Mouse (Mus musculus): ENCODE measurements around the gene Notch1.

Gene Notch1

DNA sequence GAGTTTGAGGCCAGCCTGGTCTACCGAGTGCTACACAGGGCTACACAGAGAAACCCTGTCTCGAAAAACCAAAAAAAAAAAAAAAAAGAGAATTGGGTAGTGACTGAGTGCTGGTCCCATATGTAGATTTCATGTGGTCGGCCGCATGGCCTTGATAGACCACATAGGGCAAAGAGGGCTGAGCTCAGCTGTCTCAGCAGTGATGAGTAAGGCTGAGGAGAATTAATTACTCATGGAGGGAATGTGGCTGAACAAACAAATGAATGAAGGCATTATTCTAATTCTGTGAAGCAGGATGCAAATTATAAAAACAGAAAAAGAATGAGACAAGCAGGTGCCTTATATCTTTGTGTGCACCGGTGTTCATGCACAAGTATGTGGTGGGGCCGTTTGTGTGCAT, 15.4 kb upstream of the Notch1 start:
- in situ Hi-C loops (cut with MboI, MseI) = no loop called here

DNA sequence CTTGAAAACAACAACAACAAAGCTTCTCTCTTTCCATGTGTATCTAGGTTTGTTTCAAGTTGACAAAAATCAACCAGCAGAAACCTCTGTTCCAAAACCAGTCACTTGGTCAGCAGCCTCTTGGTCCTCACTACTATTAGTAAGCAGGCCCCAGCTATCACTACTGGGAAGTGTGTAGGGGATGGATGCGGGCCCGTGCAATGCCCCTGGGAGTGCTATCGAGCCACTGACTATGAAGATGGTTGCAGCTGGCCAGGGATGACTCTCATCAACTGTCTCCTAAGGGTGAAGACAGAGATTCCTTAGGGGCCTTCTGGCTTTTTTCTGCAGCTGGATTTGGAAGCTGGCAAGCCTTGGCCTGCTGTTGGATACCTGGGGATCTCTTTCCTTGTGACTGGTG, 13.4 kb upstream of the Notch1 start:
- in situ Hi-C loops (cut with MboI, MseI) = no loop called here

DNA sequence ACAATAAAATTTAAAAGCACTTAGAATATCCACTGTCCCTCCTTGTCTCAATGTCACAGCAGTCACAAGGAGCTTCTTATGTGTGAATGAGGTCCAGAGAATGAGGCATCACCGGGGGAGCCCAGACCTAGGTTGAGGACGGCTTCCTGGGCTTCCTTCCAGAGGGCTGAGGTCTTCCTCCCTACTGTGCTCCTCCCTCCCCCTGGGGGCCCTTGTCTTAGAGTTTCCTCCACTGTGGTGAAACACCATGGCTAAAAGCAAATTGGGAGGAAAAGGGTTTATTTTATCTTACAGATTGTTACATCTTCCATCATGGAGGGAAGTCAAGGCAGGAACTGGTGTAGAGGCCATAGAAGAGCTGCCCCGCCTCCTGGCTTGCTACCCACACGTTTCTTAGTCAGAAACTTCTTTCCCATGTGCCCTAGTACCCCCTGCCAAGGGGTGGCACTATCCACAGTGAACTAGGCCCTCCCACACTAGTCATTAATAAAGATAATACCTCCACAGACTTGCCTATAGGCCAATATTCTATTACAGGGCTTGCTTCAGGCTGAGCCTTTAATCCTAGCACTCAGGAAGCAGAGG, 12.8 kb upstream of the Notch1 start:
- in situ Hi-C loops (cut with MboI, MseI) = no loop called here

DNA sequence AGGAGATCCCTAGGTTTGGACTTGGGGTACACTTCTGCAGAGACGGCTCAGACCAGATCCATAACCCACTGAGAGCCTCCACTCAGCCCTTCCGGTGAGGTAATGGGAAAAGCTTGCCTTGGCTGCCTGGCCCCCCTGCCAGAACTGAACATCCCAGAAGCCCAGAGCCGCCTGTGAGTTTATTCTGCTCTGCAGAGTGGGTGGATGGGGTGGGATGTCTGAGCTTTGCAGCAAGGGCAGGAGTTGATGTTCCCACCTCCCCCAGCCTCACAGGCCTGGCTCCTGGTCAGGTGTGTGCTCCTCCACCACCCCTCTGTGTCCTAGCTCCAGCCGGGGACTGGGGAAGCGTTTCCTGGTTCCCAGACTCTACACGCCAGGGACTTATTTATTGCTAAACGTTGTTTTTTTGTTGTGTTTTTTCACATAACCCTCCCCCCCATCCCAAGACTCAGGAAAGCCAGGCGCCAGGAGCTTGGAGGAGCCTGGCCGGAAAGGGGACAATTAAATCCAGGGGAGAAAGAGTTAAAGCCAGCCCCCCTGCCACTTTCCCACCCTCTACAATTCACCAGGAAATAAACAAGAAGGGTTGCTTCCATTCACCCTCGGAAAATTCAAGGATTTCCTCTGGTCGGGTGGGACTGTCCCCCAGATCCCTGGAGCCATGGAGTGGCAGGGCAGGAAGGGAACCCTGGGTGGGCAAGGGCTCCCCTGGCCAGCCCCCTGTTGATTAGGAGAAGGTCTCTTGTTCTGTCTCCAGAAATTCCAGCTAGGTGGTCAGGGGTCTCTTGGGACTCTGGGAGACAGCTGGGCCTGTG, 10.2 kb upstream of the Notch1 start:
- in situ Hi-C loops (cut with MboI, MseI) = no loop called here

DNA sequence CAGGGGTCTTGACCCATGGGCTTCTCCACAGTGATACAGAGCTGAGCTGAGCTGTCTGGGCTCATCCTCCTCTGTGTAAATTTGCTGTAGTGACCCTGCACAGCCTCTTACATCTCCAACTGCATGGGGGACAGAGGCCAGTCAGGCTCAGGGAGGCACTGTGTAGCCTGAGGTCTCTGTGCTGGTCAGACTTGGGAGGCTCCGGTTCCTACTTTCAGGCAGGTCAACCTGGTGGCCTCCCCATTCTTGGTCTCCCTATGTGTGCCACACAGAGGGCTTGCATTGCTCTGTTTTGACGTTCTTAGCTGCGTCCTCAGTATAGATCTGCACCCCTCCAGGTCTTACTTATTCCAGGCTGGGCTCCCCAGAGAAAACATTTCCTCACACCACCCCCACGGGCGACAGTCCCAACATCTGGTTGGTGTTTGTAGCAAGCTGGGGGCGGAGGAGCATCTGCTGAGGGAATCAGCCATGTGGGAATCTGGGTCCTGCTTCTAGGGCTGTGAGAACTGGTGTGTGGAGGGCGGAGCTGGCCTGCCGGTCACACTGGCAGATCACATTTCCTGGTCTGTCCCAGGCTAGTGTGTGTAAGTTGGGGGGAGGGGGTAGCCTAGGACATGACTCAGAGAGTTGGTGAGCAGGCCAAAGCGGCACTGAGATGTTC, 9.0 kb upstream of the Notch1 start:
- in situ Hi-C loops (cut with MboI, MseI) = no loop called here

DNA sequence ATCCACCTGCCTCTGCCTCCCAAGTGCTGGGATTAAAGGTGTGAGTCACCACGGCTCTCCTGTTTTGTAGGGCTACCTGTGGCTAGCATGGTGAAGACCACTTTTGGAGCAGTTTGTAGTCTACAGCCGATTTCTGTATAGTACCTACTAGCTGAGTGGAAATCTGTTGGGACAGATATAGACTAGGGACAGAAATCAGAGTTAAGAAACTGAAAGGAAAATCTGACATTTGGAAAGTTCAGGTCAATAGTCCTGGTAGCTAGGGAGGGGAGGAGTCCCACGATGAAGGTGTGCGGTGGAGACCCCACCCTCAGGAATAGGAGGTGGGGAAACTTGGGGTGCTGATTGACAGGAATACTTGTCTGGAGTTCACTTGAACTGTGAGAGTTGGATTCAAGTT, 5.9 kb upstream of the Notch1 start:
- in situ Hi-C loops (cut with MboI, MseI) = no loop called here

DNA sequence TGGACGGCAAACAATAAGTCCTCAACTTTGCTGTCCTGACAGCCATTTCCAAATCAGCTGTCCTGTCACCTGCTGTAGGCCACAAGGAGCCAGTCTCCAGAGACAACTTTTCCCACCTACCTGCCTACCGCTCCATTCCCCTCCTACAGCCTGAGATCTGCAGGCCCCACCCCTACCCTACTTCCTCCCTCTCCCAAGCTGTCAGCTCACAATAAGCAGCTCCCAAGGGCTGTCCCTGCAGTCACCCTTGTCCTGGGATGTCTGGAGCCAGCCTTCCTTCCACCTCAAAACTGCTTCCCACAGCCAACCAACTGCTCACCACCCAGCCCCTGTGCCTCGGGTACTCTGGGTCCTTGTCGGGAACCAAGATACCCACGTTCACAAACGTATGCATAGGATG, 3.3 kb upstream of the Notch1 start:
- in situ Hi-C loops (cut with MboI, MseI) = loop anchor here (10.0 kb wide), 1 partner anchor 815 kb away; the partner anchor contains the start of genes Bmyc and Obp2a

DNA sequence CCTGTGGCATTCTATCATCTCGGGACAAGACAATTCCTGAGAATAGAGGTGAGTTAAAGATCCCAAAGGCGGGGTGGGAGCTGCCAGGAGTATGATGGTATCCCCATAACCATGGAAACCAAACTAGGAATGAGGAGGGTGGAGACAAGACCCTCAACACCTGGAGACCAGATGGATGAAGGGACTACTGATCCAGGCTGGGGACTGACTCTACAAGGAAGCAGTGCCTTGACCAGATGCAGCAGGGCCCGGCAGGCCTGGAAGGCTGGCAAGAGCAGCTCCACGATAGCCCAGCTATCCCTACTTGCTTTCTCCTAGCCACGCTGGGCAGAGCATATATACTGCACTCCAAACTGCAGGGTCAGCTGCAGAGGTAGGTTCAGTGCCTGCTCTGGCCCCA, 524 bp upstream of the Notch1 start:
- in situ Hi-C loops (cut with MboI, MseI) = loop anchor here (10.0 kb wide), 1 partner anchor 812 kb away; the partner anchor contains the start of genes Bmyc and Obp2a

DNA sequence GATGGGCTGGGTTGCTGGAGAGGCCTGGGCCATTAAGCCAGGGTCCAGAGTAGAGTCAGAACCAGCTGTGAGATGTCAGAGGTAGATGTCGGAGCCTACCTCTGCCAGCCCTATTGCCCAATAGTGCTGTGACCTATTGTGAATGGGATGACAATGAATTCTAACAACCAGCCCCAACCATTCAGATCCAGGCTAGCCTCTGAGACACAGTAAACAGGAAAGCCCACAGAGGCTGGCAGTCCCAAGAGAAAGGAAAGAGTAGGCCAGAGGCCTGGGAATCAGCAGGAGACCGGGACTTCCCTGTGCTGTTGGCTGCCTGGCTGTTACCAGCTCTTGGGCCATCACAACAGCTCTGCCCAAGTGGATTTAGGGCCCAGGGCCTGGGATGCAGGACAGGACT, 1.1 kb downstream of the Notch1 start:
- in situ Hi-C loops (cut with MboI, MseI) = loop anchor here (10.0 kb wide), 1 partner anchor 811 kb away; the partner anchor contains the start of genes Bmyc and Obp2a

DNA sequence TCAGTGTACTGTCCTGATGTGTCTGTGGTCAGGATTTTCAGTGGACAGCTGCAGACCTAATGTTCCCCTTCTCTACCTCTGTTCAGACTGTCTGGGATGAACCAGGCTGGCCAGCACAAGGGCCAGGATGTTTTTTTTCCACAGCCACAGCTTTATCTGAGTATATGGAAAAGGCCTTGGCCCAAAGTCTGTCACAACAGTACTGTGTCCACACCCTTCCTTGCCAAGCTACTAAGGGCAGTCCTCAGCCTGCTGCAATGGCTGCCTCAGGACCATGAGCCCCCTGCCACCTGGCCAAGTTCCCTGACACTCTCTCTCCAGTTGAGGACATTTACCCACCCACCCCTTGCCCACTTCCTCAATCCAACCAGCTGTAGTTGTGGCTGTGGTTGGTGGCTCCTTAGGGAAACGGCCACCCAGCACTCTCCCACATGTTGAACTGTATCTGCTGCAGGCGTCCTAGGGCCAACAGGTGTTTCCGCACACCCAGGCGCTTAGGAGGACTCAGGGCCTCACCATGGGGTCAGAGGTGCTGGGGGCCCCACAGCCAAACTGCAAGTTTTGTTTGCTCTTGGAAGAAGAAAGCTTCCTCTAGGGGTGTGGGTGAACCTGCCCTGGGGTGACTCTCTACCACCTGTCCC, 3.2 kb downstream of the Notch1 start:
- in situ Hi-C loops (cut with MboI, MseI) = loop anchor here (5.0 to 10.0 kb wide), 2 partner anchors 49 to 808 kb away; partner anchors contain the start of genes Bmyc and Obp2a

DNA sequence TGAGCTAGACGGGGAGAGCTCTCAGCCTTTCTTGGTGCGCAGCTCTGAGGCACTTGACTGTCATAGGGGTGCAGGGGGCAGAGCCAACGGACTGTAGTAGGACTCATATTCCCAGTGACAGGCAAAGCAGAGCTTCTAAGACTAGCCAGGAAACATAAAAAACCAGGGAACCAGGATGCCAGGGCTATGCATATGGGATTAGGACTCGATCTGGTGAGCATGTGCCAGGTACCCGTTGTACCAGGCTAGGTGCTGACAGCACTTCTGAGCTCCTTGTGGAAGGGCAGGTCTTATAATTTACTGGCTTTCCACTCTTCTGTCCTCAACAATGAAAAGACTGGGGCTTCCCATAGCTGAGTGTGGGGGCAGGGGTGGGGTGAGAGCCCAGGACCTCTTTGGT, 7.8 kb downstream of the Notch1 start:
- in situ Hi-C loops (cut with MboI, MseI) = no loop called here

DNA sequence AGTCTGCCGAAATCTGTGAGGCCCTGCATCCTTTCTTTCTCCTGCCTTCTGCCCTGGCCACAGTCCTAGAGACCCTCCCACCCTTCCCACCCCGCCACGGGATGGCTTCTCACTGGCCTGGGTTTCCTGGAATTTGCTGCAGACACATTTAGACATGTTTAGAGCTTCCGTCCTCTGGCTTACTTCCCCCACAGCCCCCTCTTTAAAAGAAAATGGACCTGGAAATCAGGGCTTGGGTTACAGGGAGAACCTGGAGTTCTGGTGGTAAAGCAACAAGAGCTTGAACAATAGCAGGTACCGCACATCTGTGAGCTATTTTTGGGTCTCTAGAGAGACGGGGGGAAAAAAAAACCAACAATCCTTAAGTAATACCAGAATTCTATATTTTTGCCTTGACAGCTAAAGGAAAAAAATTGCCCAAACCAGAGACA, 8.5 kb downstream of the Notch1 start:
- in situ Hi-C loops (cut with MboI, MseI) = no loop called here

DNA sequence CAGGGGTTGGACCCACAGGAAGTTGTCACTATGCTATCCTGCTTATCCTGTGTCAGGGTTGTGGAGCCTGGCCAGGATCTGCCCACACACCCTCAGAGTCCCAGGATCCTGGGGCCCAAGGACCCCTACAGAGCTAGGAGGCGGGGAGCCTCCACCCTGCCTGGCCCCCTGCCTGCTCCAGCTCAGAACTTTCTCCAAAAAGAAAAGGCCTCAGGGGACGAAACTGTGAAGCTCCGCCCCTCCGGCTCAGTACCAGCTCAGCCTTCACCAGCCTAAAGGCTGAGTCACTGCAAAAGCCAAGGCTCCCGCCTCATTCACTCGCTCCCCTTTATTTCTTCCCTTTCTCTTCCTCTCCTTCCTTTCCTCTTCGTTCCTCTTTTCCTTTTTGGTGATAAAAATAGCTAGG, 9.0 kb downstream of the Notch1 start:
- in situ Hi-C loops (cut with MboI, MseI) = no loop called here

DNA sequence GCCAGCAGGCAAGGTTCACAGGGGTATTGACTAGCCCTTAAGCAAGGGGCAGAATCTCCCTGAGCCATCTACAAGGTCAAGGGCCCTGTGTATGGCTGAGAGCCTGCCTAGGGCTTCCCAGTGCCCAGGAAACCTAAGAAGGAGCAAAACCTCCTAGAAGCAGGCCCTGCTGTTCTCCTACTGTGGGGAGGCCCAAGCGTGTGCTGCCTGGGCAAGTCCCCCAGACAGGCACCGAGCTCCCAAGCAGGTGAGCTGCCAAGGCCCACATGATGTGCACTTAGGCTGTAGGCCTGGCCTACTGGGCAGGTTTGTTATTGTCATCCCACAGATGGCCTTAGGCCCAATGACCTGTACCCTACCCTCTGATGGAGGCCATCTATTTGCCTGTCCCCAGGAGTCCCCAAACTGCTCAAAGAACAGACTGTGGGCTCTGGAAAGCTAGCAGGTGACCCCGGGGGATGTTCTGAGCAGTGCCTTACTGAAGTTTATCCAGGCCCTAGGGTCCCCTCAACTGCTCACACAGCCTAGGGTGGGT, 9.7 kb downstream of the Notch1 start:
- in situ Hi-C loops (cut with MboI, MseI) = no loop called here

DNA sequence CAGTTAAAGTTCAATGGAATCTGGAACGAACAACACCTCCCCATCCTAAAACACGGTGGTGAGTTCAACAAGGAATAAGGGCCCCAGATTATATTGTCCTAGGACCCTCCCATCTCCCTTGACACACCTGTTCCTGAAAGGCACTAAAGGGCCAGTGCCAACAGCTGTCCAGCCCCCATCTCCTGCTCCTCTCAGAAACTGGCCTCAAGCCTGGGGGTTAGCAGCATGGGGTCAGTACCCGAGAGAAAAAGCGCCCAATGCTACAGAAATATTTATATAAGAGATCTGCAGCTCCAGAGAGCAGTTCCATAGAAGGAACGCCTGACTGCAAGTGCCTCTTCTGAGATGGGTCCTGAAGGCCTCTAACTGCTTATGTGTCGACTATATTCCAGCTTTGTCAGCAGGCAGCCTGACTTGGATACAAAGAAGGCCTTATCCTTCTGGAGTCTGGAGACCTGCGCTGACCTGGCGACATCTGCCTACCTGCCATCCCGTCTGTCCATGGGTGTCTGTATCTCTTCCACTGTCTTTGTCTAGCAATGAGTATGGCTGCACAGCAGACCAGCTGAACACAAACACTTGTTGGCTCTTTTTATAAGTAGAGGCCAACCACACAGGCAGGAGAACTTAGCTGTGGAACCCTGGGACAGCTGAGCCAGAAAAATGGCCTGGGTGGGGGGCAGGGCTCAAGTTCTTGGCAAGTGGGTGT, 11.5 kb downstream of the Notch1 start:
- in situ Hi-C loops (cut with MboI, MseI) = no loop called here

DNA sequence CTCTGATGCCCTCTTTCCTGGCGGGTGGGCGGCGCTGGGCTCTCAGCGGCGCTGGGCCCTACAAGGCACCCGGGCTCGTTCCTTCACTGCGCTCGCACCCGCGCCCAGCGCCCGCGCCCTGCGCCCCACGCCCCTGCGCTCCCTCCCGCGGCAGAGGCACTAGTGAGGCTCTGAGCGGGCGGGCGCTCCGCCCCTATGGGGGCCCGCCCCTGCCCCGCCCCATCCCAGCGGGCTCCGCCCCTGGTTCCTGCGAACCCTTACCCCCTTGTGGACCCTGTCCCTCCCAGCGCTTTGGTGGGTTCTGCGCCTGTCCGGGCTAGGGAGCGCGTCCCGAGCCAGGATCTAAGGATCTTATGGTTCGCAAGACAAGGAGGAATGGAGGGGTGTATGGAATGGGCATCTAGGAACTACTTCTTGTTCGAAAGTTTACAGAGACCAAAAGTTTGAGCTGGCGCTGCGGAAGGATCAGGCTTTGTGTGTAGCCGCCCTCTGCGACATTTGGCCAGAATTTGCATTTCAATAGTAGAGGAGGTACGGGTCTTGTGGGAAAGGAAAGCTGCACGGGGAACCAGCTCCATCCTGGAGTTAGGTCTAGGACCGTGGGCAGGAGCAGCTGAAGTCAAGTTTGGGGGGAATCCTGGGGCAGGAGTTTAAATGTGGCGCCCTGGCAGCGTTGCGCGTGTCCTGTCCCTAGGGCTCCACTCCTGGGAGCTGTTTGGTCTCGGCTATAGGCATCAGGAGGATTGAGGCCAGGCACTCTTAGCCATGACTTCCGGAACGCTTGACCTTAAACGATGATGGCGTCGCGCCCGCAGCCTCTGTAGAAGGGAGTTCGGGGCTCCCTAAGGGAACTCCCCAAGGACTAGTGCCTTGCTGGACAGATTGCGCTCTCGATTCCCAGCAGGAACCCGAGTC, 12.5 kb downstream of the Notch1 start:
- in situ Hi-C loops (cut with MboI, MseI) = no loop called here

DNA sequence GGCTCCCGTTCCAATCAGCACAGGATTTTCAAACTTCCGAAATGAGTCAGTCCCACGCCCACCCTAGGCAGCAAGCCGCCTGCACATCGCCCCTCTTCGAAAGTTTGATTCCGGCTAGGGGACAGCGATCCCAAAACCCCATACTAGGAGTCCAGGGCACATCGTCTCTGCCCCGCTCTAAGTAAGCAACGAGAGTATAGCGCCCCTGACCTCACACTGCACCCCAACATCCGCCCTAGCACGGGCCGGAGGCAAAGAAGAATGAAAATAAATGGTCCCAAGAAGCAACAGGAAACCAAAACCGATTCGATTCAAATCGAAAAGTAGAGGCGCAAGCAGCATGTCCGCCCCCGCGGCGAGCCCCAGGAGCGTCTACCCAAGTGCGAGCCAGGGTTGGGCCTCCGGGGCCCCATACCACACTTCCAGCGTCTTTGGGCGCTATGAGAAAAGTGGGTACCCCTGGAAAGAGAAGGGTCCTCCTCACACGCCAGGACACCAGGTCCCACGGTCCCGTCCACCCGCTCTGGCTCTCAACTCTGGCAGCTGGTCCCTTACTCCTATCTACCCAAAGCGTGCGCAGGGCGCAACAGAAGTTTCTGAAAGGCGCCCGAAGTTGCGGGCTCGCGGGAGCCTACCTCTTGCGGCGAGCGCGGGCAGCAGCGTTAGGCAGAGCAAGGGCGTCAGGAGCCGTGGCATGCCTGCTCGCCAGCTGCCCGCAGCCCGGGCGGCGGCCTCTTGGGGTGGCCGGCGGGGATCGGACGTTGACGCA, 13.4 kb downstream of the Notch1 start:
- in situ Hi-C loops (cut with MboI, MseI) = no loop called here

DNA sequence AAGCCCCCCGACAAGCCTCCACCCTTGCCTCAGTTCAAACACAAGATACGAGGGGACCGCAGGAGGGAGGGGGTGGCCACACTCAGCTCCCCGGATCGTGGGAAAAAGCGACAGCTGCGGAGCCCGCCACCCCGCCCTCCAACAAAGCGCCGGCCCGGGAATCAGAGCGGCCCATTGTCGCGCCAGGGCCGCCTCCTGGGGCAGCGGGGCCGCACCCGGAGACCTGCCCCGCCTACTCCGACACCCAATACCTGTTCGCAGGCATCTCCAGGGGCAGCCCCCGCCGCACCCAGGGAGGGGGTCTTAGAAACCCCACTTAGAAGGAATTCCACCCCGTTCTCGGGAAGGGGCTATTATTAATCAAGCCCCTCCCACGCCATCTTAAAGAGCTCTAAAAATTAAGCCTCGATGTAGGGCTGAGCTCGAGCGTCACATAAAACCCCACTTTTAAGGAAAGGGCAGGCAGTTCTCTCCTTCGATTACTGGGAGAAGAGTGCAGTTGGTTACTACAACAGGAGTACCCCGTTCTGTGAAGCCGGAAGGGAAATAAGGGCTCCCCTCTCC, 14.1 kb downstream of the Notch1 start:
- in situ Hi-C loops (cut with MboI, MseI) = no loop called here

DNA sequence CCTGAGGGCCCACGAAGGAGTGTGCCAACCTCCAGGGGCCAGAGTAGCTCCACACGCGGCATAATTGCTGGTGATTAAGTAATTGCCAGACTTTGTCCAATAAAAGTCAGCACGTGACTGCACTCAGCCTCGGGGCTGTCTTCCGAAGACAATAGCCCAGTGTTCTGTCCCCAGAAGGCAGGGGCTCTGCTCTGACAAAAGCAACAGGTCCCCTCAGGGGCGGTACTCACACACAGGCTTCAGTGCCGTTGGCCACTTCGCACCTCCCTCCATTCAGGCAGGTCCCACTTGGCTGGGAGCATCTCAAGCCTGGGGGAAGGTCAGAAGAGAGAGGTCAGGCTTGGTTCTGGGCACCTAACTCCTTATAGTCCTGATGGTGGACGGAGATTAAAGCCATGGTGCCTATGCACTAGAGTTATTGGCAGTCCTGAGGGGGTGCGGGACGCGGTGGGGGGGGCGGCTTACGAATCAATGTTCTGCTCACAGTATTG, 14.8 kb downstream of the Notch1 start:
- in situ Hi-C loops (cut with MboI, MseI) = no loop called here

Measured in T-helper 1 cell (primary cell).